Mouse (Mus musculus) neural tube, embryonic 12.5 days (tissue): ENCODE data around the gene Ube2b. TPM values are rescaled to one million over a fixed set of nuclear protein-coding genes. Genes with fewer than 3 reads are reported as not detected.

ENCODE experiments used
- ATAC-seq: fragments of 200-750 bp; cut with Nextera tagmentation; 2 replicates; pipeline ENCODE4 v1.8.0; 2017; ENCODE audit warnings: low read depth, mild to moderate bottlenecking, moderate TSS enrichment, moderate library complexity; ENCODE audit not compliant: low FRiP score
- H3K27ac ChIP-seq: fragments of 300-500 bp; sonication (generic); 2 replicates; pipeline ENCODE4 v1.5.1; 2016
- H3K27me3 ChIP-seq: fragments of 300-500 bp; sonication (generic); replicated peaks from 2 replicates; pipeline ENCODE4 v1.6.1; 2016; ENCODE audit warnings: mild to moderate bottlenecking
- H3K36me3 ChIP-seq: fragments of 300-500 bp; sonication (generic); 2 replicates; pipeline ENCODE4 v1.6.1; 2016; ENCODE audit warnings: mild to moderate bottlenecking
- H3K4me1 ChIP-seq: fragments of 300-500 bp; sonication (generic); 2 replicates; pipeline ENCODE4 v1.6.1; 2016
- H3K4me2 ChIP-seq: fragments of 300-500 bp; sonication (generic); replicated peaks from 2 replicates; pipeline ENCODE4 v1.6.1; 2016; ENCODE audit warnings: mild to moderate bottlenecking
- H3K4me3 ChIP-seq: fragments of 300-500 bp; sonication (generic); 2 replicates; pipeline ENCODE4 v1.5.1; 2016
- H3K9ac ChIP-seq: fragments of 300-500 bp; sonication (generic); 2 replicates; pipeline ENCODE4 v1.6.1; 2016; ENCODE audit warnings: mild to moderate bottlenecking
- H3K9me3 ChIP-seq: fragments of 300-500 bp; sonication (generic); 2 replicates; pipeline ENCODE4 v1.6.1; 2016; ENCODE audit warnings: mild to moderate bottlenecking
- WGBS: fragments of 180-500 bp; shearing (Covaris S2); methylation state at CpG from one replicate; pipeline ENCODE4 v1.1.7; 2016; 5-methylcytosine and 5-hydroxymethylcytosine counted together
- polyA plus RNA-seq: library from polyadenylated mRNA; unstranded; fragments of >200 nt; fragmentation: Nextera tagmentation; extraction: Ambion mirVana; gene quantifications from 2 replicates; pipeline ENCODE4 v1.2.1, GENCODE M21; 2016

The Ube2b gene
- polyA plus RNA-seq, 1 experiment from 2014 or later = 259 TPM

GRCm38 (mm10) chr11:51943500-51943841 lies 57.1 kb downstream of the Ube2b start:
- 0 out of 2 replicates have a peak, but pooled peaks cover 3% of the 10 kb centered on the region for H3K4me1 ChIP-seq
- H3K9ac ChIP-seq = no peak overlapping the region
- H3K27me3 ChIP-seq = no peaks in the 10 kb centered on the region
- no peaks in the 10 kb centered on the region for H3K36me3 ChIP-seq
- H3K4me3 ChIP-seq = no peak overlapping the region
- H3K9me3 ChIP-seq = no peaks in the 10 kb centered on the region
- WGBS = 71% methylated on average over 6 of the region's 6 CpGs
- no peak overlapping the region for H3K4me2 ChIP-seq
- ATAC-seq = no peak
- no peak overlapping the region for H3K27ac ChIP-seq

- Histone ChIP-seq H3K9ac (no peak overlapping the region), H3K36me3 (no peaks in the 10 kb centered on the region), H3K4me1 (0 out of 2 replicates have a peak, but pooled peaks cover 3% of the 10 kb centered on the region), H3K9me3 (no peaks in the 10 kb centered on the region), H3K4me2 (no peak overlapping the region), H3K27me3 (no peaks in the 10 kb centered on the region), H3K27ac (no peak overlapping the region), H3K4me3 (no peak overlapping the region)
- ATAC-seq = no peak
- 69% methylated on average over 15 of the region's 15 CpGs for WGBS
Measured at GRCm38 (mm10) chr11:51942602-51943499, 57.7 kb downstream of the Ube2b start.

GRCm38 (mm10) chr11:51940511-51940955 lies 60.0 kb downstream of the Ube2b start:
- H3K36me3 ChIP-seq = no peaks in the 10 kb centered on the region
- no peaks in the 10 kb centered on the region for H3K27me3 ChIP-seq

GRCm38 (mm10) chr11:51939590-51939955 lies 61.0 kb downstream of the Ube2b start:
- Histone ChIP-seq H3K4me2 (no peak overlapping the region), H3K9me3 (no peaks in the 10 kb centered on the region), H3K9ac (no peak overlapping the region), H3K27me3 (no peaks in the 10 kb centered on the region), H3K4me1 (0 out of 2 replicates have a peak, but pooled peaks cover 5% of the 10 kb centered on the region), H3K4me3 (no peak overlapping the region), H3K27ac (no peak overlapping the region), H3K36me3 (no peaks in the 10 kb centered on the region)
- no peak for ATAC-seq
- WGBS = 88% methylated on average over 8 of the region's 8 CpGs

More at GRCm38 (mm10) chr11:51940511-51940955, 60.0 kb downstream of the Ube2b start:
- no peak for ATAC-seq
- H3K4me3 ChIP-seq = no peak overlapping the region
- no peak overlapping the region for H3K4me2 ChIP-seq
- no peaks in the 10 kb centered on the region for H3K9me3 ChIP-seq
- no peak overlapping the region for H3K27ac ChIP-seq
- no peak overlapping the region for H3K9ac ChIP-seq
- 80% methylated on average over 13 of the region's 13 CpGs for WGBS
- H3K4me1 ChIP-seq = 0 out of 2 replicates have a peak, but pooled peaks cover 5% of the 10 kb centered on the region

- Histone ChIP-seq H3K27me3 (no peaks in the 10 kb centered on the region), H3K4me3 (no peak overlapping the region), H3K27ac (no peak overlapping the region), H3K4me1 (0 out of 2 replicates have a peak, but pooled peaks cover 5% of the 10 kb centered on the region), H3K9me3 (no peaks in the 10 kb centered on the region), H3K36me3 (no peaks in the 10 kb centered on the region), H3K9ac (no peak overlapping the region), H3K4me2 (no peak overlapping the region)
- WGBS = 88% methylated on average over 12 of the region's 12 CpGs
- ATAC-seq = no peak
Measured at GRCm38 (mm10) chr11:51938817-51939589, 61.6 kb downstream of the Ube2b start.

- no peak overlapping the region for H3K9ac ChIP-seq
- WGBS = 59% methylated on average over 6 of the region's 6 CpGs
Measured at GRCm38 (mm10) chr11:51937361-51937781, 63.2 kb downstream of the Ube2b start.

GRCm38 (mm10) chr11:51935636-51936434 lies 64.7 kb downstream of the Ube2b start:
- 0 out of 2 replicates have a peak, but pooled peaks cover 2% of the 10 kb centered on the region for H3K4me1 ChIP-seq
- no peaks in the 10 kb centered on the region for H3K9me3 ChIP-seq
- H3K36me3 ChIP-seq = no peaks in the 10 kb centered on the region
- no peak for ATAC-seq
- no peak overlapping the region for H3K9ac ChIP-seq
- 61% methylated on average over 5 of the region's 5 CpGs for WGBS
- H3K4me3 ChIP-seq = no peak overlapping the region
- no peaks in the 10 kb centered on the region for H3K27me3 ChIP-seq
- no peak overlapping the region for H3K4me2 ChIP-seq
- no peak overlapping the region for H3K27ac ChIP-seq

More at GRCm38 (mm10) chr11:51937361-51937781, 63.2 kb downstream of the Ube2b start:
- no peak overlapping the region for H3K4me2 ChIP-seq
- no peak for ATAC-seq
- H3K27ac ChIP-seq = no peak overlapping the region
- H3K4me3 ChIP-seq = no peak overlapping the region
- 0 out of 2 replicates have a peak, but pooled peaks cover 2% of the 10 kb centered on the region for H3K4me1 ChIP-seq
- H3K27me3 ChIP-seq = no peaks in the 10 kb centered on the region
- H3K36me3 ChIP-seq = no peaks in the 10 kb centered on the region
- H3K9me3 ChIP-seq = no peaks in the 10 kb centered on the region

Other genes with a start within 250 kb of the Ube2b start
- 14.5 and 15.9 TPM in 2 replicates for gene Sec24a, start 237.1 kb downstream of the Ube2b start, polyA plus RNA-seq
- 144 and 146 TPM in 2 replicates for gene Sar1b, start 237.1 kb downstream of the Ube2b start, polyA plus RNA-seq
- 0.23 and 0.32 TPM in 2 replicates for gene Jade2, start 143.1 kb downstream of the Ube2b start, polyA plus RNA-seq
- gene Cdkn2aipnl, start 33.1 kb downstream of the Ube2b start, polyA plus RNA-seq = 111 and 112 TPM in 2 replicates
- gene Cdkl3, start 3.5 kb upstream of the Ube2b start, polyA plus RNA-seq = 19.5 and 19.6 TPM in 2 replicates
- 132 and 143 TPM in 2 replicates for gene Ppp2ca, start 97.9 kb upstream of the Ube2b start, polyA plus RNA-seq
- gene Olfr1373, start 144.8 kb upstream of the Ube2b start, polyA plus RNA-seq = not detected in 2 replicates
- not detected in 2 replicates for gene Olfr1371, start 213.2 kb upstream of the Ube2b start, polyA plus RNA-seq
- 1,002 and 1,024 TPM in 2 replicates for gene Skp1a, start 231.2 kb upstream of the Ube2b start, polyA plus RNA-seq